Comparison of ENCODE assay signal across 19 mouse cellular contexts in the genomic region with DNA sequence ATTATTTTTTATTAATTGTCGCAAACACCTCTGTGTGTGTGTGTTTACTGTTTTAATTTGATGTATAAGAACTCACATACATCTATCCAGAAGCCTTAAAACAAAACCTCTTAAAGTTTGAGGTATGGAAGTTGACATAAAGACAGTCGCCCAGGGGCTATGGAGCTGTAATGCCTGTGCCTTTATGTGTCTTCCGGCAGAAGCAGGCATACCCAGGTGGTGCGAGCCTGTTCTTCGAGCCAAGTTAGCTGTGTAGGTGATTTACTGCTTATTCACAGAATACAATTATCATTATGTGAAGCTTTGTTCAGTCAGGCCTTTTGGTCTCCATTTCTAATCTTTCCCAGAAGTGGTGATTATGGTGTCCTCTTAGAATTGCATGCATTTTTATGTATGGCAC.
DNase-seq lines count a peak whose midpoint lies in the region; ATAC-seq and TF ChIP-seq lines count a peak whose summit lies in the region.
"Had no signal": no experiment of that assay in that cellular context is flagged by ENCODE, and none has a peak within 500 bp of the region (broad histone marks: within the 10 kb centered on the region; RNA-seq: fewer than 3 reads in every experiment).

No protein-coding gene starts in this region.

- peak; percentile 21; the same call in 1 of the 2 replicates for ATAC-seq in forebrain, embryonic 14.5 days
- ATAC-seq in forebrain, embryonic 12.5 days (ENCODE audit: low FRiP score), result no peak
- ATAC-seq in heart, postnatal 0 days (ENCODE audit: insufficient read depth, low read depth), result no peak
- ATAC-seq: activated CD4-positive, CD25-positive, alpha-beta regulatory T cell, adult 4 months; intestine, embryonic 15.5 days; Patski had no signal

- H3K4me3 ChIP-seq in forebrain, embryonic 14.5 days (ENCODE audit: low read depth, low read length), result no peak overlapping the region
- no peak overlapping the region for H3K4me3 ChIP-seq in forebrain, embryonic 12.5 days (replicated peaks)
- H3K4me3 ChIP-seq in heart, postnatal 0 days (ENCODE audit: low read depth, low read length), result no peak overlapping the region
- H3K4me3 ChIP-seq: embryonic facial prominence, embryonic 15.5 days; erythroblast, embryonic 14.5 days; hindbrain, embryonic 12.5 days; intestine, embryonic 15.5 days had no signal

- 55% methylated on average over 5 of the region's 5 CpGs for WGBS in forebrain, embryonic 14.5 days
- WGBS in forebrain, embryonic 12.5 days, result 65% methylated on average over 5 of the region's 5 CpGs
- 82% methylated on average over 5 of the region's 5 CpGs for WGBS in heart, postnatal 0 days

- no peak overlapping the region for H3K4me2 ChIP-seq in forebrain, embryonic 14.5 days (ENCODE audit: low read length)
- H3K4me2 ChIP-seq in forebrain, embryonic 12.5 days, result no peak overlapping the region
- H3K4me2 ChIP-seq in heart, postnatal 0 days (ENCODE audit: low read depth, low read length), result no peak overlapping the region
- H3K4me2 ChIP-seq: embryonic facial prominence, embryonic 15.5 days; hindbrain, embryonic 12.5 days; intestine, embryonic 15.5 days had no signal

- H3K9me3 ChIP-seq in forebrain, embryonic 14.5 days (replicated peaks; ENCODE audit: control insufficient read depth, low read length), result no peaks in the 10 kb centered on the region
- H3K9me3 ChIP-seq in forebrain, embryonic 12.5 days, result no peaks in the 10 kb centered on the region
- H3K9me3 ChIP-seq in heart, postnatal 0 days (replicated peaks; ENCODE audit: control insufficient read depth, low read length), result no peaks in the 10 kb centered on the region
- H3K9me3 ChIP-seq: embryonic facial prominence, embryonic 15.5 days; hindbrain, embryonic 12.5 days; intestine, embryonic 15.5 days had no signal

- no peak for TF ChIP-seq CTCF in heart, postnatal 0 days (IDR thresholded peaks at IDR 0.05; ENCODE audit: low read depth)

- peaks cover 9% of the 10 kb centered on the region for H3K4me1 ChIP-seq in forebrain, embryonic 14.5 days (ENCODE audit: control insufficient read depth, insufficient read depth, low read length)
- H3K4me1 ChIP-seq in forebrain, embryonic 12.5 days, result peaks cover 10% of the 10 kb centered on the region
- peaks cover 42% of the 10 kb centered on the region for H3K4me1 ChIP-seq in heart, postnatal 0 days (ENCODE audit: control insufficient read depth, insufficient read depth)

- H3K27ac ChIP-seq in forebrain, embryonic 14.5 days (ENCODE audit: low read depth, low read length), result no peak overlapping the region
- H3K27ac ChIP-seq in forebrain, embryonic 12.5 days, result no peak overlapping the region
- peak overlapping the region; percentile 86 for H3K27ac ChIP-seq in heart, postnatal 0 days (ENCODE audit: low read depth)
- H3K27ac ChIP-seq: embryonic facial prominence, embryonic 15.5 days; hindbrain, embryonic 12.5 days; intestine, embryonic 15.5 days had no signal

- TF ChIP-seq EP300 in heart, postnatal 0 days (IDR thresholded peaks at IDR 0.05; ENCODE audit: low read depth), result no peak

- no peaks in the 10 kb centered on the region for H3K36me3 ChIP-seq in forebrain, embryonic 14.5 days (ENCODE audit: control insufficient read depth, insufficient read depth, low read length)
- H3K36me3 ChIP-seq in forebrain, embryonic 12.5 days (replicated peaks), result no peaks in the 10 kb centered on the region
- H3K36me3 ChIP-seq in heart, postnatal 0 days (replicated peaks; ENCODE audit: control insufficient read depth, insufficient read depth, low read length), result no peaks in the 10 kb centered on the region
- H3K36me3 ChIP-seq: embryonic facial prominence, embryonic 15.5 days; hindbrain, embryonic 12.5 days; intestine, embryonic 15.5 days had no signal

- intact Hi-C loops in heart, postnatal 36 days (cut with DNase I), result no loop called here

- H3K27me3 ChIP-seq in forebrain, embryonic 14.5 days (replicated peaks; ENCODE audit: control insufficient read depth, insufficient read depth, low read length), result no peaks in the 10 kb centered on the region
- 0 out of 2 replicates have a peak, but pooled peaks cover 3% of the 10 kb centered on the region for H3K27me3 ChIP-seq in forebrain, embryonic 12.5 days
- no peaks in the 10 kb centered on the region for H3K27me3 ChIP-seq in heart, postnatal 0 days (ENCODE audit: control insufficient read depth, insufficient read depth, low read length)
- H3K27me3 ChIP-seq: CH12.LX; embryonic facial prominence, embryonic 15.5 days; hindbrain, embryonic 12.5 days; intestine, embryonic 15.5 days; Patski had no signal

- no peak for DNase-seq in forebrain, embryonic 14.5 days (ENCODE audit: low spot score)
- no peak for DNase-seq in heart, postnatal 0 days (ENCODE audit: low spot score)
- no peak for DNase-seq in heart, postnatal 36 days
- DNase-seq in thymus, postnatal 4 days, result peak; percentile 4
- DNase-seq in thymus, postnatal 10 days (ENCODE audit: low spot score in 2 of 2), result no peak
- DNase-seq in testis, postnatal 10 days (ENCODE audit: low spot score), result no peak
- DNase-seq: adrenal gland, postnatal 14 days; cerebellum, adult 11-12 months; cerebellum, adult 9-11 months; gastrocnemius, postnatal 14 days; heart, postnatal 4 days had no signal

- H3K9ac ChIP-seq in forebrain, embryonic 14.5 days (ENCODE audit: low read length), result no peak overlapping the region
- H3K9ac ChIP-seq in forebrain, embryonic 12.5 days, result no peak overlapping the region
- no peak overlapping the region for H3K9ac ChIP-seq in heart, postnatal 0 days (replicated peaks; ENCODE audit: low read depth, low read length)
- H3K9ac ChIP-seq: embryonic facial prominence, embryonic 15.5 days; hindbrain, embryonic 12.5 days; intestine, embryonic 15.5 days had no signal
